Mouse (Mus musculus) kidney, postnatal 0 days (tissue): ENCODE data around the gene Slc43a1. TPM values are rescaled to one million over a fixed set of nuclear protein-coding genes. Genes with fewer than 3 reads are reported as not detected.

Source experiments
- ATAC-seq: fragments of 200-750 bp; cut with Nextera tagmentation; replicated peaks from 2 replicates; pipeline ENCODE4 v1.8.0; 2017; ENCODE audit warnings: low read depth, moderate number of reproducible peaks, moderate TSS enrichment, moderate library complexity; ENCODE audit not compliant: low FRiP score
- DNase-seq: peaks from one replicate; pipeline ENCODE4 v3.0.0-alpha.2; 2016; ENCODE audit warnings: low spot score
- H3K27ac ChIP-seq: fragments of 300-500 bp; sonication (generic); 2 replicates; pipeline ENCODE4 v1.5.1; 2014; ENCODE audit warnings: mild to moderate bottlenecking
- H3K27me3 ChIP-seq: fragments of 300-500 bp; sonication (generic); 2 replicates; pipeline ENCODE4 v1.6.1; 2014; ENCODE audit warnings: low read length, mixed read lengths; ENCODE audit not compliant: insufficient read depth
- H3K36me3 ChIP-seq: fragments of 300-500 bp; sonication (generic); 2 replicates; pipeline ENCODE4 v1.6.1; 2014; ENCODE audit warnings: low read length, mixed read lengths; ENCODE audit not compliant: insufficient read depth
- H3K4me1 ChIP-seq: fragments of 300-500 bp; sonication (generic); replicated peaks from 2 replicates; pipeline ENCODE4 v1.6.1; 2014; ENCODE audit warnings: antibody characterized with exemption, low read length, mixed read lengths; ENCODE audit not compliant: insufficient read depth
- H3K4me2 ChIP-seq: fragments of 300-500 bp; sonication (generic); 2 replicates; pipeline ENCODE4 v1.6.1; 2014; ENCODE audit warnings: mild to moderate bottlenecking, low read length, moderate library complexity, mixed read lengths
- H3K4me3 ChIP-seq: fragments of 300-500 bp; sonication (generic); replicated peaks from 2 replicates; pipeline ENCODE4 v1.5.1; 2014; ENCODE audit warnings: low read depth, low read length
- H3K9ac ChIP-seq: fragments of 300-500 bp; sonication (generic); 2 replicates; pipeline ENCODE4 v1.6.1; 2014; ENCODE audit warnings: low read depth, low read length
- H3K9me3 ChIP-seq: fragments of 300-500 bp; sonication (generic); replicated peaks from 2 replicates; pipeline ENCODE4 v1.6.1; 2016; ENCODE audit warnings: low read length, inconsistent platforms, mixed read lengths
- CTCF ChIP-seq: IDR thresholded peaks from 2 replicates; pipeline ENCODE4 v1.5.1; 2016; ENCODE audit warnings: antibody characterized with exemption, low read depth, mild to moderate bottlenecking, moderate library complexity
- WGBS: fragments of 180-500 bp; shearing (Covaris S2); extraction: QIAGEN DNeasy Blood & Tissue Kit; methylation state at CpG from one replicate; pipeline ENCODE4 v1.1.7; 2014; 5-methylcytosine and 5-hydroxymethylcytosine counted together
- polyA plus RNA-seq: library from polyadenylated mRNA; unstranded; fragments of >200 nt; fragmentation: Nextera tagmentation; extraction: Ambion mirVana; gene quantifications from 2 replicates; pipeline ENCODE4 v1.2.1, GENCODE M21; 2015

Slc43a1 gene
- polyA plus RNA-seq, 1 experiment from 2014 or later = 8.5 TPM

DNA sequence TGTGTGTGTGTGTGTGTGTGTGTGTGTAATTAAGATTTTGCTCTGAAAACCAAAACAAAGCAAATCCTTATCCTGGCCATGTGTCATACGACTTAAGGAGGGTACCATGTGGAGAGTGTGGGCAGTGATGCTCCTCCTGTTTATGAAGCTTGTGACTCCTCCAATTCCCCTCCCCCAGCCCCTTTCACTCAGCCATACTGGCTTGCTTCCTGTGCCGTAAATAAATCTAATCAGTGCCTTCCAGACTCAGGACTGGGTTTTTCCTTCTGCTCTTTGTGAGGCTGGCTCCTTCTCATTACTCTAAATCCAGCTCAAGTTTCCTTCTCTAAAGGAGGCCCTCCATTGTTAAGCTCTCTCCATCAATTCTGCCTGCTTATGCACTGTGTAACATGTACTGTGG, 15.4 kb upstream of the Slc43a1 start:
- no peaks in the 10 kb centered on the region for H3K9me3 ChIP-seq
- H3K27me3 ChIP-seq = no peaks in the 10 kb centered on the region
- no peak overlapping the region for H3K27ac ChIP-seq
- peaks cover 7% of the 10 kb centered on the region; the same call in 1 of the 2 replicates for H3K4me1 ChIP-seq
- no peaks in the 10 kb centered on the region for H3K36me3 ChIP-seq
- no peak overlapping the region for H3K4me3 ChIP-seq
- no peak for TF ChIP-seq CTCF
- no peak overlapping the region for H3K9ac ChIP-seq
- peak; percentile 47 for DNase-seq
- no peak for ATAC-seq
- whole genome bisulfite sequencing = 7% methylated on average over 2 of the region's 2 CpGs
- no peak overlapping the region for H3K4me2 ChIP-seq

DNA sequence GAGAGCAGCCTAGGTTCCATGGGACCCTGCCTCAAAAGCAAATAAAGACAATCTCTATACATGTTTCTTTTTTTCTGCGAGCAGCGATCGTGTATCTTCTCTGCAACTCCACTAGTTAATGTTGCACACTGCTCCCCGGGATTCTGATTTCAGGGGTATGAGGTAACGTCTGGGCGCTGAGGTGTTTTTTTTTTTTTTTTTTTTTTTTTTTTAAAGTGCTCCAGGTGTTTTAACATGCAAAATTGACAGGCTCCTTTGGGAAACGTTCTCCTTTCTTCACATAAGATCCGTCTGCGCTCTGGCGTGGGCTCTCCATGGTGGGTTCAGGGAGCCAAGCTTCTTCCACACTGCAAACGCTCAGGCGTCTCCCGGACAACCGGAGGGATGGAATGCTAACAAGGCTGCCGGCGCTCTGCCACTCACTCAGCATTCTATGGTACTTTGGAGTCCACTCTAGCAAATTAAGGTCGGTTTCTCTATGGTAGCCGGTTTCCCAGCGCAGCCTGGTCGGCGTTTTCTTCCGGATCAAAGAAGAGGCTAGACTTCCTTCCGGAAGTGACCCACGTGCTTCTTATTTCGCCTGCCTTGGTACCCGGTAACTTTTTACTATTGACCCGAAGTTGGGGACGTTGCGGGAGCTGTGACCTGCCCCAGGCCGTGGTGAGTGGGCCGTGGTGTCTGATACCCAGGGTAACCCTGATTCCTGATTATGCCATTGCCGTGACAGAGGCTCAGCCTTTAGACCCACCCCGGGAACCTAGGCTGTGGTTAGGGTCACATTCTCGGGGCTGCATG, 12.0 kb upstream of the Slc43a1 start, which contains the start of gene Timm10:
Gene Timm10 (plus strand): TSS at position 510 of the 795 bp plus-strand sequence.
- peaks cover 7% of the 10 kb centered on the region; the same call in 1 of the 2 replicates for H3K4me1 ChIP-seq
- no peaks in the 10 kb centered on the region for H3K9me3 ChIP-seq
- 0 out of 2 replicates have a peak, but pooled peaks cover 6% of the 10 kb centered on the region for H3K36me3 ChIP-seq
- H3K4me3 ChIP-seq = peak within 1 kb of the TSS; percentile 81
- H3K9ac ChIP-seq = peak within 1 kb of the TSS; percentile 80
- peak within 1 kb of the TSS; percentile 98 for H3K4me2 ChIP-seq
- DNase-seq (peak; percentile 98), ATAC-seq (peak; percentile 86)
- no peak for TF ChIP-seq CTCF
- no peaks in the 10 kb centered on the region for H3K27me3 ChIP-seq
- peak within 1 kb of the TSS; percentile 40; the same call in 1 of the 2 replicates for H3K27ac ChIP-seq
- under 1% methylated on average over 34 of the region's 34 CpGs for WGBS

DNA sequence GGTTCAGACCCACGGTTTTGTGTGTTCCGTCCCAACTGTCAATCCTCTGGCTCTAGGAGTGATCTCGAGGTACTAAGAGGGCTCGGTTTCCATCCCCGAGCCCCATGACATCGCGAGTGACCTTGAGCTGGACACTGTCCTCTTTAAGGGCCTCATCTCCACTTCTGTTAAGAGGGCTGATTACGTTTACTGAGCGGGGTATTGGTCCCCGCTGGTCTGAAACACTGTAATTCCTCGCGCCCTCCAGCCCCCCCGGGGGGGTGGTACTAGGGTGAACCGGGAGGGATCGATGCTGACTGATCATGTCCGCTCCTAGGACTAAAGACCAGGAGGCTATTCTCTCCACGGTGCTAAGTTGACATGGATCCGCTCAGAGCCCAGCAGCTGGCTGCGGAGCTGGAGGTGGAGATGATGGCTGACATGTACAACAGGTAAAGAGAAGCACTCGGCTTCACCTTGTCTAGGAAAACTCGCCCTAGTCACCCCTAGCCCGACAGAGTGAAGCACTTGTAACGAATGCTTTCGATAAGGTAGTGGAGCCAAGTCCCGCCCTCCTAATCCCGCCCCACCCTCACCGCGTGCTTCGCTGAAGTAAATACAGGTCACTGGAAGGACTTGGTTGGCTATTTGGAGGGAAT, 11.2 kb upstream of the Slc43a1 start:
- peak; percentile 25 for DNase-seq
- H3K9ac ChIP-seq = peak overlapping the region; percentile 80
- H3K27me3 ChIP-seq = no peaks in the 10 kb centered on the region
- peak; percentile 15; the same call in 1 of the 2 replicates for ATAC-seq
- H3K9me3 ChIP-seq = no peaks in the 10 kb centered on the region
- peak overlapping the region; percentile 81 for H3K4me3 ChIP-seq
- TF ChIP-seq CTCF = no peak
- WGBS = under 1% methylated on average over 29 of the region's 29 CpGs
- H3K4me1 ChIP-seq = peaks cover 7% of the 10 kb centered on the region; the same call in 1 of the 2 replicates
- peak overlapping the region; percentile 98 for H3K4me2 ChIP-seq
- H3K36me3 ChIP-seq = 0 out of 2 replicates have a peak, but pooled peaks cover 6% of the 10 kb centered on the region
- peak overlapping the region; percentile 40; the same call in 1 of the 2 replicates for H3K27ac ChIP-seq

DNA sequence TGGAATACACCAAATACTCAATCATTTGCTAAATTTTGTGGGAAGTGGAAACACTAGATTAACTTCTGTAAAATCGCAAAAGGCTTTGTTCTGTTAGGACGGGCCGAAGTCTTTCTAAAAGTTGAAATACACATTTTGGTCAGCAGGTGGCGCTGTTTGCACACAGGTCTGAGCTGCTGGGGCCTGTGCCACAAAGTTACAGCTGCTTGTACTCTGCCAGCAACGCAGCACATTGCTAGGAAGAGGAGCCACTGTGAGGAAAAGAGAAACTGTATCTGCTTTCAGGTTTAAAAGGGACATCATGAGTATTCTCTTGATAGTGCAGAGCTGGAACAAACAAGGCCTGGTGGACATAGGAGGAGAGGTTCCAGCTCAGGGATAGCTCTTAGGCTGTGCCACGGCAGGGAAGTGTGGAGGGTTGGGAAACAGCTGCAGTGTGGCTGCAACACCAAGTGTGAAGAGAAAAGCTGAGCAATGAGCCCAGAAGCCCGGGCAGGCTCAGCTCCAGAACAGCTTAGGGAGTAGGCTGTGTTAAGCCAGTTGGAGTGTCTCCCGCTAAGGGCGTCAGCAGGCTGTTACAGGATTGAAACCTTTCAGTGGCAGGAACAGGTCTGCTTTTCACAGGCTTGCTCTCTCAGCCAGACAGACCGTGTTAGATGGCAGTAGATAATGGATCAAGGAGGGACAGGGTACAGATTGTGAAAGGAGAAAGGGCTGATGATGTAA, 6.8 kb upstream of the Slc43a1 start:
- Histone ChIP-seq H3K4me1 (peaks cover 7% of the 10 kb centered on the region; the same call in 1 of the 2 replicates), H3K4me3 (no peak overlapping the region), H3K36me3 (0 out of 2 replicates have a peak, but pooled peaks cover 6% of the 10 kb centered on the region), H3K27me3 (no peaks in the 10 kb centered on the region), H3K27ac (no peak overlapping the region), H3K9me3 (no peaks in the 10 kb centered on the region), H3K9ac (no peak overlapping the region), H3K4me2 (no peak overlapping the region)
- 26% methylated on average over 10 of the region's 10 CpGs for WGBS
- peak; percentile 92 for TF ChIP-seq CTCF
- ATAC-seq = peak; percentile 62
- DNase-seq = peak; percentile 92

DNA sequence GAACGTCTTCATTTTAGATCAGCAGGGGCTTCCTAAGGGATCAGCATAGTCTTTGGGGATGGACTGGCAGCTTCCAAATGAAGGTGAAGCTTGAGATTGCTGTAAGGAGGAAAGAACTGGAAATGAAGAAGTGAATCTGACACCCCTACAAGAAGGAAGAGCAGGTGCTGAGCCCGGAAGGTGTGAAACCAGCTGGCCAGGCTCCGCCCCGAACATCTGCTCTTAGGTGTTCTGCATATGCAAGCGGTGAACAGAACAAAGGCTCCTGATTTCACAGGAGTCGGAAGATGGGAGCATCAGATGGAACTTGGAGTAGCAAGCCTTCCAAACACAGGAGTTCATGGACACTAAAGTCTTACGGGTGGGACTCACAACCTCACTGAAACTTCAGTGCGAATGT, 1.5 kb upstream of the Slc43a1 start:
- no peak overlapping the region for H3K4me3 ChIP-seq
- DNase-seq = no peak
- H3K4me2 ChIP-seq = no peak overlapping the region
- H3K4me1 ChIP-seq = peaks cover 13% of the 10 kb centered on the region; the same call in 1 of the 2 replicates
- ATAC-seq = no peak
- H3K9me3 ChIP-seq = no peaks in the 10 kb centered on the region
- 62% methylated on average over 8 of the region's 8 CpGs for WGBS
- H3K27me3 ChIP-seq = peaks cover 6% of the 10 kb centered on the region; the same call in 1 of the 2 replicates
- no peak for TF ChIP-seq CTCF
- no peaks in the 10 kb centered on the region for H3K36me3 ChIP-seq
- H3K27ac ChIP-seq = no peak overlapping the region
- no peak overlapping the region for H3K9ac ChIP-seq
